Mouse (Mus musculus): ENCODE data around the gene Pla2g4c.
A peak's percentile ranks its signal among the peaks of the same experiment; 100 is the strongest.
"Not testable (repeated sequence)": the region's sequence is repeated elsewhere in the genome, so short reads cannot be mapped to it uniquely, and the experiment has no call there.

Gene Pla2g4c

DNA sequence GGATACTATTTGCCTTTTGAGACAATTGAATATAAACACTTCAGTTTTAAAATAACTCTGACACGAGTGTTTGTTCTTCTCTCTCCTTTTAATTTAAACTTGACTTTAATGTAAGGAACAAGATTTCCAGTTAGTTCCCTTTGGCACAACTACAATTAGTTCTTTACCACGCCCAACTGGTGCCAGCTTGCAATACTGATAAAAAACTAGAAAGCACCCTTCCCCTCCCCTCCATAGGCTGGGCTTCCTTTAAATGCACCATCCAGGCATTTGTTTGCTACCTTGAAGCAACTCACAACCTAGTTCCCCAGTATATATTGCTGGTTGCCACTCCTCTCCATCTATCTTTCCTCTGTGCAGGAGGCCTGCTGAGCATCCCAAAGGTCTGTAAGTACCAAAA, at the start of gene Pla2g4c:
Gene Pla2g4c (plus strand): TSS at position 340 of the 400 bp plus-strand sequence.
- DNase-seq (ENCODE audit: low spot score in 2 of 2): no peak

DNA sequence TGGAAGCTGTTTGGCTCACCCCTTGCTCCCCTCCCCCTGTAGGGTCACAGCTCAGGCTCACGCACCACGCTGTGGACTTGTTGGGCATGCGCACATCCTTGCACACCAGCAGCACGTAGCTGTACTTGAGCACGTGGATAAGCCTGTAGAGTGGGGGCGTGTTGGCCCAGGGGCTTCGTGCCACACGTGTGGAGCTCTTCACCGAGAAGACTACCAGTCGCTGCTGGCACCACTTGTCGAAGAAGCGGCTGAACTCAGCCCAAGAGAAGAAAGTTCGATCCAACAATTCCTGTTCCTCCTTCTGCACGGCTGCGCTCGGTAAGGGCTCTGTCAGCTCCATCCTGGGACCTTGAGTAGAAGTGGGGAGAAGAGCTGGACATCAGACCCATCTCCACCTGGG, 47.4 kb upstream of the Pla2g4c start, which contains the start of gene Lig1:
Gene Lig1 (plus strand): TSS at position 203 of the 400 bp plus-strand sequence.
- peak in 1 of 2 experiments; percentile 8 for DNase-seq (ENCODE audit: low spot score in 2 of 2)

DNA sequence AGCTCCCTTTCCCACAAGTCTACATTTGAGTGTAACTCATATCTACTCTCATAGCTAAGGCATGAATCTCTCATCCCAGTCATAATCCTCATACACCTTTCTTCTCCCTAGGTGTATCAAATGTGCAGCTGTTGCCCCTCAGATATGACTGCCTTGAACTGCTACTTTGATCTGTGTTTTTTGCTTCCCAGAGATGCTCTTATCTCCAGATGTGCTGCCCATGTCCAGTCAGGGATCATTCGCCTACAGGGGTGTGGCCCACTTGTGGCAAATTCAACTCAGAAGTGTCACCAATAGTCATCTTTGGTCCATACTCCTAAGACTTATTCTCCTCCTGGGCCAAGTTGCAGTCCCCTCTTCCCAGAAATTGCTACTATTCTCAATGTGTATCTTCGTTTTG, 46.6 kb upstream of the Pla2g4c start:
- no peak for DNase-seq (ENCODE audit: low spot score in 2 of 2)

DNA sequence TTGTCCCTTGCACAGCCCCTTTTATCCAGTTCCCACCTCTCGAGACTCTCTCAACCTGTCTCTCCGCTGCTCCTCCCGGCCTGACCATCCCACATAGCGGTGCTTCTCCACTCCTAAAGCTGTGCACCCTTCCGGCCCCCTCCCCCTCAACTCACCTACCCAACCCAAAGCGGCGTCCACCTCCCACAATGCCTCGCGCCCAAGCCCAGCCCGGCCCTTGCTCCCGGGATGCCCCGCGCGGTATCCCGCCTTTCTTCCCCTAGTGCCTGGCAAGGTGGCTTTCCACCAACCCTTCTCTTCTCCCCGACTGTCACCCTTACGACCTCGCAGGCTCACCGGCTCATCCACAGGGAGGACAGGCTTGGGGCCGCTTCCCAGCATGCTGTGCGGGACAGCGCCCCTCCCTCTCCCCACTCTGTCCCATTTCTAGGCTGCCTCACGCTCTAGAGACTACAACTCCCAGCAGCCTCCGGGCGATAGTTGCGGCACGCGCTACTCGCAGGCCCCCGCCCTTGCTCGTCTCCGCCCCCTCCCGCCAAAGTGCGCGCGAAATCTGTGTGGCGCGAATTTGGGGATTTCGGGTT, 46.1 kb upstream of the Pla2g4c start, which contains the start of gene Zswim9:
Gene Zswim9 (minus strand): TSS at position 414 of the 584 bp plus-strand sequence.
- peak; percentile 90 to 91 for DNase-seq (ENCODE audit: low spot score in 2 of 2)

DNA sequence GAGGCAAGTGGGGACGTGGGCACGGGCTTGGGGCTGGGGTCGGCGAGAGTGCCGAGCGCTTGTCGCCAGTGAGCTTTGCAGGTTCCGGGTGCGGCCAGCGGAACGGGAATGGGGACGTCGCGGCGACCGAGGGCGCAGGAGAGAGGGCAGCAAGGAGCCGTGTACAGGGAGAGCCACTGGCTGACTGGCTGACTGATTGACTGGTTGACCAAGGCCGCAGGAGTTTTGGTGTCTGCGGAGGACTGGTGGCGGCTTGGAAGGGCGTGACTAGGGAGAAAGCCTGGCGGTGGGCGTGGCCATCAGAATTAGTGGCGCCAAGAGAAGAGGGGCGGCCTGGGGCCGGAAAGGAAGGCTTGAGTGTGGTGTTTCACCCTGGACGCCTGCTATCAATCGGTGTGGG, 45.5 kb upstream of the Pla2g4c start:
- DNase-seq (ENCODE audit: low spot score in 2 of 2): not testable (repeated sequence)

DNA sequence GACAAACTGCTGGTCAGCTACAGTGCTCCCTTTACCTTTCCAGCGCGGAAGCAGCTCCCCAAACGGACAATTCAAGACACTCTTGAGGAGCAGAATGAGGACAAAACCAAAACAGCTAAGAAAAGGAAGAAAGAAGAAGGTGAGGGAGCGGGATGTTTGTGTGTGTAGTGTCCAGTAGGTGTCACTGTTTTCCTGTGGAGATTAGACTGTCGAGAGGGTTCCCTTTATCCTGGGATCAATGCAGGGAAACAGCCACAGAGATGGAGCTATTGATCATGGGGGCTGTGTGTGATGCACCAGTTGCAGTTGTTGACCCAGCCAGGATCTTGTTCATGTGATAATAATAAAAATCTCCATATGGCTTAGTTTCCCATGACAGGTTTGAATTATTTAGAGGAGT, 35.8 kb upstream of the Pla2g4c start:
- peak in 1 of 2 experiments; percentile 20 for DNase-seq (ENCODE audit: low spot score in 2 of 2)

DNA sequence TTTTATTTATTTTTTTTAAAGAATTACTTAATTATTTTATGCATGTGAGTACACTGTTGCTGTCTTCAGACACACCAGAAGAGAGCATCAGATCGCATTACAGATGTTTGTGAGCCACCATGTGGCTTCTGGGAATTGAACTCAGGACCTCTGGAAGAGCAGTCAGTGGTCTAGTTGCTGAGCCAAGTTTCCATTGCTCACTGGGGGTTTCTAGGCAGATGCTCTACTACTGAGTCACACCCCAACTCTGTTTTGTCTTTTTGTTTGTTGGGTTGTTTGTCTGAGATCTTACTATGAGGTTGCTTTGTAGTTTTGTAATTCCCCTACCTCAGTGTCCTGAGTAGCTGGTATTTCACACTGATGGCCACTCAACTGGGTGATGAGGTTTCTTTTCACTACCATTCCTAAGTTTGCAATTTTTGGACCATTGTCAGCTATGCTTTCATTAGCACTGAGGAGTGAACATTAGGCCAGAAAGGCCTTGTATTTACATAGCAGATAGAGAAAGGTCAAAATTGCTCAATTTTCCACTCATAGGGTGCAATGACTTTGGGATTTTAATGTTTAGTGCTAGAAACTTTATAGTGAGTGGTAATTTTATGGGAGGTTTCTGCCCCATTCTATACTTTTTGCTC, 34.3 kb upstream of the Pla2g4c start:
- DNase-seq (ENCODE audit: low spot score in 2 of 2): no peak

DNA sequence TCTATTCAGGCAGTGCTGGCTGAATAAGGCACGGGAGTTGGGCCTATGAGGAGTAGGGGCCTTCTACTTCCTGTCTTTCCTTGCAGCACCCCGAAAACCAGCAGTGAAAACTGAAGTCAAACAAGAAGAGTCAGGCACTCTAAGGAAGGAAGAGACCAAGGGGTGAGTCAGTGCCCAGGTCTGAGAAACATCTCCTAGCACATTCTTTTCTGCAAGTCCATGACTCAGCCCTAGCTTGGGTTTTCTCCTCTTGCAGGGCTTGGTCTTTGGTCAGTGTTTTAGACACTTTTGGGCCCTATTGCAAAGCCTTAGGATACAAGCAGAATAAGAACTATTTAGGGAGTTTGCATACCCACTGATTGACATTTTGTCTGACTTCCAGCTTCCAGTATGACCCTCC, 33.1 kb upstream of the Pla2g4c start:
- DNase-seq (ENCODE audit: low spot score in 2 of 2): no peak

DNA sequence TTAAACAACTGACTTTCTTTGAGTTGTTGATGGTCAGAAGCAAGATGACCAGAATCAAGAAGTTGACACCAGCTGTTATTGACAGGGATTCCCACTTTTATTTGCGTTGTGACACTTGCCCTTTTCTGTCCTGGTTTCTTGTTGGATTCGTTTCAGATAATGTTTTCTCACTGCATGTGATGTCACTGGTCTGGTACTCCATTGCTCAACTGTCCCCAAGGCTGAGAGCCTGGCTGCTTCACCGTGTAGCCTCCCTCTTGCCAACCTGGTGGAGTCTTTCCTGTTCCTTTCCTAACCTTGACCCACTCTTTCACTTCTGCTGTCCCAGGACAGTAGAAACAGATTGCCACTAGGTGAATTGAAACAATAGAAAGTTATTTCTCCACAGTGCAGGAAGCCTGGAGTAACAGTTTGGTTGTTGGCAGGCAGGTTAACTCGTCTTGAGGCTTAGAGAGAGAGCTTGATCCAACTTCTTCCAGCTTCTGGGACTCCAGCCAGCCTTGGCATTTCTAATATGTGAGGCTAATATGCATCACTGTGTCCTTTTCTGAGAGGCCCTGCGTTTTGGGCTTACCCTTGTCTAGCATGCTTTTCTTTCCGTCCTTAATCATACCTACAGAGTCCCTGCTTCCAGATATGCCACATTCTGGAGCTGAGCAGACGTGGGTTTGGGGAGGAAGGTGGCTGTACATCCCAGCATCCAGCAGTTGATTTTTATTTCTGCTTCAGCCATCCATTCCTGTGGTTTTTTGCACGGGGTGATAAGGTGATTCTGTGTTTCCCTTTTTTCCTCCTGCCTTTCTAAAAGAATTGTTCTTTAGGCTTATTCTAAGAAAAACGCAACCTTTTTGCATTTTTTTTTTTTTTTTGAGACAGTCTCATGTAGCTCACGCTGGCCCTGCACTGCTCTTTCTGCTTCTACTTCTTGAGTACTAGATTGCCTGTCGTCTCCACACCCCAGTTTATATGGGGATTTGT, 30.3 kb upstream of the Pla2g4c start:
- DNase-seq (ENCODE audit: low spot score in 2 of 2): no peak

DNA sequence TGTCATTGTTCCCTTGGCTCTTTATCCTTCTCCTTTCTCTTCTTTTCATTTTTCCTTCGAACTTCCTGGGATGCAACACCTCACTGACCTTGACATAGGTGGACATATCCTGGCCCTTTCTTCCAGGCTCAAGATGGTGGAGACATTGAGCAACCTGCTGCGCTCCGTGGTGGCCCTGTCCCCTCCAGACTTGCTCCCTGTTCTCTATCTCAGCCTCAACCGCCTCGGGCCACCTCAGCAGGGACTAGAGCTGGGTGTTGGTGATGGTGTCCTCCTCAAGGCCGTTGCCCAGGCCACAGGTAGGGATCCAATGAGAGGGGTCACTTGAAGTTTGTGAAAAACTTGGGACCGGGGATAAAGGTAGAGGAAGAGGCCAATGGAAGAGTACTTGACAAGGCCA, 29.2 kb upstream of the Pla2g4c start:
- DNase-seq (ENCODE audit: low spot score in 2 of 2): no peak

DNA sequence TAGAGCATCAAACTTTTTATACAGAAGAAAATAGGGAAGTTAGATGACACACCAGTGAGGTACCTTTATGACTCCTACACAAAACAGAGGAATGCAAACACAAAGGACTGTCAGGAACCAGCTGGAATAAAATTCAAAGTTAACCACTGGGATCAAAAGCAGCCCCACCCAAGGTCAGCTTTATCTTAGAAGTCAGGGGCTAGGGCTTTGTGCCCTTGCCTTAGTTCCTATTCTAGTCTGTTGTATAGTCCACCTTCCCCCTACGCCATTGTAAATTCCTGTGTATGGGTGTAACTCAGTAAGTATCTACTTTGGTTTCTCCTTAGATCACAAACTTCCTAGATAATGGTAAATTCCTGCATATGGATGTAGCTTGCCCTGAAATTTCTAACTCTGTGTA, 26.8 kb upstream of the Pla2g4c start:
- DNase-seq (ENCODE audit: low spot score in 2 of 2): no peak

DNA sequence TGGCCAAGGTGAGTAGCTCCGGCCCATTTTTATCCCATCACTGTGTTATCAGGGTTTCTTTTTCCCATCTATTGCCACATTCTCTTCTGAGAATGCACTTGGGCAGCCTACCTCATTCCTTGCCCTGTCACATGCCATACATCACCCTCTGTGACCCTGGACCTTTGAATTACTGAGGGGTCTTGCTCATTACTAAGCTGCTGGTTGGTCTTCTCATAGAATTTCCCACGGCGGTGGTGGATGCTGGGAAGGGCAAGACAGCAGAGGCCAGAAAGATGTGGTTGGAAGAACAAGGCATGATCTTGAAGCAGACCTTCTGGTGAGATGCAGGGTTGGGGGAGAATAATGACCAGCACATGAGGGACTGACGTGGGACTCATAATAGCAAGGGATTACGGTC, 25.6 kb upstream of the Pla2g4c start:
- DNase-seq (ENCODE audit: low spot score in 2 of 2): no peak

DNA sequence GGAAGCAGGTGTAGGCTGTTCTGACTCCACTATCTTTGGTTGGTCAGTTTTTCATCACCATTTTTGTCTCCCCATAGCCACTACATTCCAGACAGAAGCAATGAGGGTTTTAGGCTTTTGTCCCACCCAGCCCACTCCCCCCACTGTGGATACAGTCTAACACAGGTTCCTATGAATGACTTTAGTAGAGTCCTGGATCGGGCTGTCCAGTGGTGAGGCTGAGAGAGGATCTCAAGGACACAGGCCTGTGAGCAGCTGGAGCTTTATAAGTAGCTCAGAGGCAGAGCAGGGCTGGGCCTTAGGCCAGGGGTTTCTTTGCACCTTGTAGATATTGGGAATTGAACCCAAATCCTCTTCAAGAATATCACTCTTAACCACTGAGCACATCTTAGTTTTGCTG, 22.8 kb upstream of the Pla2g4c start:
- DNase-seq (ENCODE audit: low spot score in 2 of 2): no peak

DNA sequence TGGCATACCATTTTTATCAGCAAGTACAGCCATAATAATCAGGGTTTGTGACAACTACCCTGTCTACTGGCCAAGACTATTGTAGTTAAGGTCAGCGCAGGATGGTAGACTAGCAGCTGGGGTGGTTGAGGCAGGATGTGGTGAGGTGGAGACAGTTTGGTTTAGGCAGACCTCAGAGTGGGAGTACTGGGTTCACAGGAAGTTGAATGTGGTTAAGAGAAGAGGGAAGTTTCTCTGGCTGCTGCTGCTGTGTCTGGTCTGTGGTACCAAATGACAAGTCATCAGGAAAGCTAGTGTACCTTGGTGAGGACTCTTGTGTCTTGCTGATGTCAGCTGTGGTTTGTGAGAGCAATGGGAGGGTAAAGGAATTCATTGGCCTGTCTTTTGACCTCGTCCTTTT, 21.7 kb upstream of the Pla2g4c start:
- DNase-seq (ENCODE audit: low spot score in 2 of 2): peak; percentile 56 to 57

DNA sequence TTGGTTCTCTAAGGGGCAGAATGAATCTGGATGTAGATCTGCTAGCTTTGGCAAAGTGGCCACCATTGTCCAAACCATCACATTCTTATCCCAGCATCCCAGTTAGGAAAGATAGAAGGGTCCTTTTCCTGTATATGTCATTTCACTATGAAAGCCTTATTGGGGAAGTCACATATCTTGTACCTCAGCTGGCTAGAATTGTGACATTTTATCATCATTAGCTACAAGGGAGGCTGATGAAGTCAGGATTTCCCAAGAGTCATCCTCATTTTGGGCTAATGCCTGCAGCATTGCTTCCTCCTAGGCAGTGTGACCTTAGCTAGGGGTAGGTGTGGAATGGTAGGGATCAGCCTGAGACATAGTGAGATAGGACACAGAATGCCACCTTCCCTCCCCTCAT, 21.1 kb upstream of the Pla2g4c start:
- DNase-seq (ENCODE audit: low spot score in 2 of 2): no peak

DNA sequence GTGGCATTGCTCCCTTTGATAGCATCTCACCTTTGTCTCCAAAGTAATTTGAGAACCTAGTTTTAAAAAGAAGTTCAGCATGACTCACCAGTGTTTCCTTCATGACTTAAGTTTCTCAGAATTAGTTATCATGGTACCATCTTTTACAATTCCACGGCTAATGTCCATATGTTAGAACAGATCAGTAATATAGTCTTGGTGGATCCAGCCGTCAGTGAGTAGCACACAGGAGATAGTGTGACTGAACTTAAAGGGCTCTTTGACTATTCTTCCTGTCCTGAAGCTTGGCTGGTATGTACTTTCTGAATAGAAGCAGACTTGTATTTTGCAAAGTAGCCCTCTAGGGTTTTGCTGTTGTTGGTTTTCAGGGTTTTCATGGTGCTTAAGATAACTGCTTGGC, 15.0 kb upstream of the Pla2g4c start:
- DNase-seq (ENCODE audit: low spot score in 2 of 2): no peak

DNA sequence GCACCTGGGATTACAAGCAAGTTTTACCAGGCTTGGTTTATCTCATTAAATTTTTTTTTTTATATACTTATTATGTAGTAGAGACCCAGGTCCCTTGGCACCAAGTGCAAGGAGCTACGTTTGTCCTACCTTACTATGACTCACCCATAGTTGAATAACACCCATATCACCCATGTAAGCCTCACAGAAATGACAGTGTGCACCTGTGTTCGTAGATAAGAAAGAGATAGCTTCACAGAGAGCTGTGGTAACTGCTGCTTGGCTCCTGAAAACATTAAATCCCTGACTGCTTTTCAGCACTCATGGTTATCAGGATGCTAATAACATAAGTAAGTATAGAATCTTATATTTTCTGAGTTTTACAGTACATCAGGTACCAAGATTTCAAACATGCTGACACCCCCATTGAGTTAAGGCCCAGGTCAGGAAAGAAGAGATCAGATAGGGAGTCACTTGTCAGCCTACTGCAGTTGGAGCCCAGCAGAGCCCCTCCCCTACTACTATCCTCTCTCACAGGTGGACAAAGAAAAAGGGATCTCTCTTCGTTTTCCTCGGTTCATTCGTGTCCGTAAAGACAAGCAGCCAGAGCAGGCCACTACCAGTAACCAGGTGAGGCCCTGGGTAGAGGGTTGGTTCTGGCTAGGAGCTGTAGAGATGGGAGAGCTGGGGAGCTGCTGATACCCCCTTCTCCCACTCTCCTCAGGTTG, 13.8 kb upstream of the Pla2g4c start:
- DNase-seq (ENCODE audit: low spot score in 2 of 2): no peak

DNA sequence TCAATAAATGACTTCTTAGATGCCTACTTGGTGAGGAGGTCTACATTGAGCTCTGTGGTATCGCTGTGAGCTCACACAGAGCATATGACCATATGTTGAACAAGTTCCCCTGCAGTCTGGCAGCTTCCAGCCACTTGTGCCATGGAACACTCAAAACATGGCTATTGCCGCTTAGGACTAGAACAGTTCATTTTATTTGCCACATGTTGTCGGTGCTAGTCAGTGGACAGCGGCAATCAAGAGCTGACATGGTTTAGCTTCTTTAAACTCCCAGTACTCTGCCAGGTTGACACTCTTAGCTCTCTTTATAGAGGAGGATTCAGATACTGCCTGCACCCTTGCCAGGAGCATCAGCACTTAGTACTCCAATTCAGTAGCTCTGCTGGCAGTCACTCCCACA, 13.1 kb upstream of the Pla2g4c start:
- no peak for DNase-seq (ENCODE audit: low spot score in 2 of 2)

DNA sequence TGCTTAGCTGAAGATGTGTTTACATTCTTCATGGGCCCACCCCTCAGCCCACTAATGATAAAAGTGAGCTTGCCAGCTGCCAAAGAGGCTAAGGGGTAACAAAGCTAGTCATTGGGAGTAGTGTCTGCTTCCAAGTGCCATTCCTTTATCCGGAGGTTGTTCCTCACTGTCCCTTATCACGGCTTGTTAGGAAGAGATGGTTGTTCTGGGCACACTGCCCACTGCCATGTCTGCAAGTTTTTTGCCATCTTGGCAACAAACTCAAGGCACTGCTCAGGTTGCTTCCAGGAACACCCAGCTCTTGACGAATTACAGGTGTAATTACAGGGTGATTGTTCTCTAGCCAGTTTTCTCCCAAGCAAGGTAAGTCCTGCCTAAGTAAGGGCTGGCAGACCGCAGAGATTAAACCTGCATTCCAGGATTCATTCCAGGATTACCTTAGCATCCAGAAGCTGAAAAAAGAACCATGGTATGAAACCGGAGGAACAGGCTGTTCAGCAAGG, 10.3 kb upstream of the Pla2g4c start:
- no peak for DNase-seq (ENCODE audit: low spot score in 2 of 2)

DNA sequence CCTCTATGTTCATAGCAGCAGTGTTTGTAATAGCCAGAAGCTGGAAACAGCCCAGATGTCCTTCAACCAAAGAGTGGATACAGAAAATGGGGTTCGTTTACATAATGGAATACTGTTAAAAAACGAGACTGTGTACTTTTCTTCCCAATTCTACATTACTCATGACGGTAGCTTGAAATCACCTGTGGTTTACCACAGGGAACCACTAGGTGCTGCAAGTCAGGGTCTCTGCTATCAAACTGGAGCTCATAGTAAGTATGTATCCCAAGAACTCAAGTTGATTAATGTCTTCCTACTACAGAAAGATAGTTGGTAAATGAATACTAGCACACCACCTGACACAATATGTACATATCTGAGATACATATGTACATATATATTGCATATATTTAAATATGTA, 3.0 kb upstream of the Pla2g4c start:
- no peak for DNase-seq (ENCODE audit: low spot score in 2 of 2)

DNA sequence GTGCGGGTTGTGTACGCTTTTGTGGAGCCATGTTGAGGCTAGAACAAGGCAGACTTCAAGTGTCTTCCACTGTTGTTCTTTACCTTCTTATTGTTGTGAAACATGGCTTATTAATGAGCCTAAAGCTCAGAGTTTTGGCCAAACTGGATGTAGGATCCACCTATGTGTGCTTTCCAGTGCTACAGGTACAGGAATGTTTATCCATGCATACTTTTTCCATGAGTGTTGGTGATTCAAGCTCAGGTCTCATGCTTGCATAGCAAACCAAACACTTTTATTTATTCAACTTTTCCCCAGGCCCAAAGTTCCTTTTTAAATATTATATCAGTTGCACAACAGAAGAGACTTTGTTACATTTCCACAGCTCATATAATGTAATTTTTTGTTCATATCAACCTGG, 6.1 kb downstream of the Pla2g4c start:
- DNase-seq (ENCODE audit: low spot score in 2 of 2): no peak

DNA sequence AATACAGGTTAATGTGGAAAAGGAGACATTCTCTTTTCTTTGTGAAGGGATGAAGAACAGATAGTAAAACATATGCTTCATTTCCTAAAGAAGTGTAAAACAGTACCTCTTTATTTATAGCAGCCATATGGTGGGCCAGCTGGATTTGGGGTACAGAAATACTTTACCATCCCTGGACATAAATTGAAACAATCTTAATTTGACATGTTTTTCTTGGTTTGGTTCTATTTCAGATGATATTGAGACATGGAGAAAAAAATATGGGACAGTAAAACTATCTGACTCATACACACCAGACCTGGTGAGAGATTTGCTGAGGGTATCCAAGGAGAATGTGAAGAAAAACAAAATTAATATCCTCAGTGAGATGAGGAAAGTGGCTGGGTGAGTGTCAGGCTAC, 31.5 kb downstream of the Pla2g4c start:
- DNase-seq (ENCODE audit: low spot score in 2 of 2): no peak

Data from thymus, postnatal 10 days (tissue).